Mouse (Mus musculus) central nervous system, embryonic 14 days (tissue): ENCODE measurements around the gene Zrsr2. TPM values are rescaled to one million over a fixed set of nuclear protein-coding genes. Genes with fewer than 3 reads are reported as not detected.

Source experiments
- polyA plus RNA-seq: library from polyadenylated mRNA; depleted of rRNA; stranded (reverse); fragments of >200 nt; gene quantifications from 2 replicates; pipeline ENCODE4 v1.2.3, GENCODE M21; 2012; rRNA removed

The Zrsr2 gene
- polyA plus RNA-seq = 35.5 and 37.8 TPM in 2 replicates

DNA sequence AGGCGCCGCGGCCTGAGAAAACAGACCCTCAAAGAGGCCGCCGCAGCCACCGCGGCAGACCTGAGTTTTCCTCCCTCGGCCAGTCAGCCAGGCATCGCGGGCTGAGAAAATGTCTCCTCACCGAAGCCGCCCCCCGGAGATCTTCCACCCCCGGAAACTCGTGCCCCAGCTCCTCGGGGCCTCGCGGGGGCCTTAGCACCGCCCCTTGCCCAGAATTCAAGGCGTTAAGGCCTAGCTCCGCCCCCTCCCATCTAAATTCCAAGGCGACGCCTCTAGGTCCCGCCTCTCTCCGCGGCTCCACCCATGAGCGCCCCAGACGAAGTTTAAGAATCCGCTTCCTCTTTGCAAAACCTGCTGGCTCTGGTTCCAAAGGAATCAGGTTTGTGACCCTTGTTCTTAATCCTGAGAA is at the start of gene Zrsr2:
TSS of gene Zrsr2 (minus strand) at position 195 of the 409 bp plus-strand sequence.

DNA sequence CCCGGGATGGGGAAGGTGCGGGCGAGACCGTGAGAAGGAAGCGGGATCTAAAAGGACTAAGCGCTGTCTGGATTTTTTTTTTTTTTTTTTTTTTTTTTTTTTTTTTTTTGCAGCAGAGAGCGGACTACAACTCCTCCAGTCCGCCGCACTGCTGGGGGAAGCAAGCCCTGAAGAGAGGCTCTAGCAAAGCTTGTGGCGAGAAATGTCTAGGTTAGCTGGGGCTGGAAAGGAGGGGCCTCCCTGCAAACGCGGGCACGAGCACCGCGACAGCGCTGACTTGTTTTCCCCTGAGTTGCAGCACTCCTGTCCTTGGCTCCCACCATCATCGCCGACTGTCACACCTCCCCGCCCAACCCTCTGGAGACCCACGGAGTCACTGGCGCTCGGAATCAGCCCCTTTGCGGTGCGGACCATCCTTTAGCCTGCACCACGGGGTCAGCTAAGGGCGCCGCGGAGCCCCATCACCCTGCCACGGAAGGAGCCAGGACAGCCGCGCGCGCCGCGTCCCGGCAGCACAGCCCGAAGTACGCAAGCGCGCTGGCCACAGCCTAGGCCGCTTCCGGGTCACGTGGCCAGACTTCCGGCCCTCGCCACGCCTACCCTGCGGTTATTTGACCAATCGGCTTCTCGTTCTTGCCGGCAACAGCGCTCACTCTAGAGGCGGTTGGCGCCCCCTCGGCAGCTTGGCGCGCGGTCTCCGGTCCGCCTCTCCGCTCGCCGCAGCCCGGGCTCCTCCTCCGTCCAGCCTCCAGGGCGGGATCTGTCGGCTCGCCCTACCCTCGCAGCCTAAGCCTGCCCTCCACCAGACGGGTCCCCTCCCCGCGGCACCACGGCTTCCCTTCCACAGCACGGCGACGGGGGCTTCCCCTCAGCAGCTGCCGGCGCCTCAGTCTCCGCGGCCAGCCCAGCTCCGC is 49.9 kb downstream of the Zrsr2 start, which contains the start of gene Ap1s2:
TSS of gene Ap1s2 (plus strand) at position 681 of the 914 bp plus-strand sequence.

Other genes with a start within 250 kb of the Zrsr2 start
- 1.8 and 1.9 TPM in 2 replicates for gene Rnf138rt1, start 197.3 kb downstream of the Zrsr2 start, polyA plus RNA-seq
- 36.5 and 40.8 TPM in 2 replicates for gene Ap1s2, start 49.6 kb downstream of the Zrsr2 start, polyA plus RNA-seq
- gene Car5b, start 69.3 kb upstream of the Zrsr2 start, polyA plus RNA-seq = 0.45 and 0.66 TPM in 2 replicates
- gene Siah1b, start 117.8 kb upstream of the Zrsr2 start, polyA plus RNA-seq = 22.0 and 24.9 TPM in 2 replicates
- 0.09 TPM in 1 of 2 replicates, not detected in the other for gene Cltrn, start 130.2 kb upstream of the Zrsr2 start, polyA plus RNA-seq
- gene Ace2, start 180.7 kb upstream of the Zrsr2 start, polyA plus RNA-seq = 0.14 and 0.26 TPM in 2 replicates